Mouse (Mus musculus): ENCODE data around the gene Adgrd1.
A peak's percentile ranks its signal among the peaks of the same experiment; 100 is the strongest.
"Not testable (repeated sequence)": the region's sequence is repeated elsewhere in the genome, so short reads cannot be mapped to it uniquely, and the experiment has no call there.

Gene Adgrd1

DNA sequence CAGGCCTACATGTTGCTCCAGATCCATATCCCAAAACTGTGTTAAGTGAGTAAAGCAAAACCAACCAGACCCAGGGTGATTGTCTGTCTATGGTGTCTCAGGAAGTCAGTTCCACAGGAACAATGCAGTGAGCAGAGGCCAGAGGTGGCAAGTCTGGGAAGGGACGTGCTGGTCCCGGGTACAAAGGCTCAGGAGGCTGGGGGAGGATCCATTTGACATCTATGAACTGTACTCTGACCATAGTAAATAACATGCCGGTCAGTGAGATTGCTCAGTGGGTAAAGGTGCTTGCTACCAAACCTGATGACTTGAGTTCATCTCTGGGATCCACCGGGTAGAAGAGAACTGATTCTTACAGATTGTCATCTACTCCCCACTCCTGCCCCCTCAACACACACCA, 3.4 kb upstream of the Adgrd1 start:
- no peak for DNase-seq (ENCODE audit: low read depth, low spot score)

DNA sequence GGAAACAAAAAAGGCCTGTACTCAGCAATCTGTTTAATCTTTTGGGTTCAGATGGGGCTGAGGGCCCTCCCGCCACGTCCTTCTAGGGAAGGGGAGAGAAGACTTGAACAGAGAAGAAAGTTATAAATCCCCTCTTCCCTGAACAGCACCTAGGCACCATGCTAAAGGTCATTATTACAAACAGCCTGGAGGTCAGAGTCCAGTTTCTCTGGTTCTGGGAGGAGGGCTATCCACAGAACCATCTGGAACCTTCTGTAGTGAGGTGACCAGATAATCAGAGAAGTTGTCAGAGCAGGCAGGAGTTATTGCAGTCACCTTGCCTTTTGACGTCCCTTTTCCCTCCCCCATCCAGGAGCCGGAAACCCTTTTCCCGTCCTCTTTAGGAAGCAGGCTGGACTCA, 2.3 kb upstream of the Adgrd1 start:
- no peak for DNase-seq (ENCODE audit: low read depth, low spot score)

DNA sequence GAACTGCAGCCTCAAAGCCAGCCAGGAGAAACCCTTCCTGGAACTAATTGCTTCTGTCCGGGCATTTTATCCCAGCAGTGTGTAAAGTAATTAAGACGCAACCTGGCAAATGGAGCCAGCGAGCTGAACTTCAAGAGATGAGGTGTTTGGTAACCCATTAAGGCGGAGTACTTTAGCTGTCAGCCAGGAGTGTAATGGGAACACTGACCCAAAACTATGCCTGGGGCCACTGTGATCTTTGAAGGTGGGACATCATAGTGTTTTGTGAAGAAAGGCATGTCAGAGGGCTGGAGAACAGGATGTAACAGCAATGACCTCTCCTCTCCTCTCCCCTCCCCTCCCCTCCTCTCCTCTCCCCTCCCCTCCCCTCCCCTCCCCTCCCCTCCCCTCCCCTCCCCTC, 7.5 kb downstream of the Adgrd1 start:
- DNase-seq (ENCODE audit: low read depth, low spot score), result peak; percentile 36

GRCm38 (mm10) chr5:129111729-129112128, 15.2 kb downstream of the Adgrd1 start:
- DNase-seq (ENCODE audit: low read depth, low spot score), result peak; percentile 30

GRCm38 (mm10) chr5:129113741-129114476, 17.4 kb downstream of the Adgrd1 start:
- DNase-seq (ENCODE audit: low read depth, low spot score), result peak; percentile 41

DNA sequence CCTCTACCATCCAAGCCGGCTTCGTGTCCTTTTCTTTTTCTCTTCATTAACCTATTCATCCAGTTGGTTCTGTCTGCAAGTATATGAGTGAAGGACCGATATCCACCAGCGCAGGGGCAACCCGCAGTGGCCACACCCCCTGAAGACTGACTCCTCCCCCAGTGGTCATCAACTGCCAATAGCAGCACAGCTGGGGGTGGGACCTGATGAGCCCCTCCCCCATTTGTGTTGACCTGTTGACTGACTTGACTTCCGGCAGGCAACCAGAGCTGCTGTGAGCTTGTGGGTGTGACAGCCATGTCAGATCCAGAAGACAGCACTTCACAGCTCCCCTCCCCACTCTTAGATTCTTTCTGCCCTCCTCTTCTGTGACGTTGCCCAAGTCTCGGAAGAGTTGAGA, 19.7 kb downstream of the Adgrd1 start:
- peak; percentile 91 for DNase-seq (ENCODE audit: low read depth, low spot score)

DNA sequence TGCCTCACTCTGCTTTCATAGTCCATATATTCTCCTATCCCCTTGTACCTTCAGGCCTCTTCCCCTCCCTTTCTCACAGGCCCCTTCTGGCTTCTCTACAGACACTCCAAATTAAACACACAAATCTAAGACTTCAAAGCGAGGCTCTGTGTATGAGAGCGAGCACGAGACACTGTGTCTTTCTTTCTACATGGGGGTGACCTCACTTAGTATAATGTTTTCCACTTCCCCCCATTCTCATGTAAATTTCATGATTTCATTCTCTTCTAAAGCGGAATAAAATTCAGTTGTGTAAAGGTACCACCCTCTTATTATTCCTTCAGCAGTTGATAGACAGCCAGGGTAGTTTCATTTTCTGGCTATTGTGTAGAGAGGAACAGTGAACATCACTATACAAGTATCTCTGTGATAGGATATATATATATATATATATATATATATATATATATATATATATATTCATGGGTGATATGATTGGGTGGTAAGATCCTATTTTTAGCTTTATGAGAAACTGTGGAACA, 21.1 kb downstream of the Adgrd1 start:
- DNase-seq (ENCODE audit: low read depth, low spot score), result no peak

DNA sequence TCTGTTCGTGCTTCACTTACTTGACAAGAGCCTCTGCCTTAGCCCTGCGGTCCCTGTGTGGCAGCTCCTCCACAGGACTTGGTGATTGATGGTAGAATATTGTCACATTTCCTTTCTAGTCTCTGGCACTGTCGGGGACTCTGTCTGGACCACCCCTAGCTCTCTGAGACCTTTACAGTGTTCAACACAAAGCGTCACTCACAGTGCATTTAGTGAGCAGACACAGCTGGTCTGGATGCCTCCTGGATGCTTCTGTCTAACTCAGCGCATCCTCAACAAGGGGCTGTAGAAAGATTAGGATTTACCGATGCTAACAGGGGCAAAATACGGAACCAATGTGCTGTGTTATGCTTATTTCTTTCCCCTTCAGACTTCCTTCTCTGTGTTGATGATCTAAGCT, 22.0 kb downstream of the Adgrd1 start:
- DNase-seq (ENCODE audit: low read depth, low spot score), result no peak

DNA sequence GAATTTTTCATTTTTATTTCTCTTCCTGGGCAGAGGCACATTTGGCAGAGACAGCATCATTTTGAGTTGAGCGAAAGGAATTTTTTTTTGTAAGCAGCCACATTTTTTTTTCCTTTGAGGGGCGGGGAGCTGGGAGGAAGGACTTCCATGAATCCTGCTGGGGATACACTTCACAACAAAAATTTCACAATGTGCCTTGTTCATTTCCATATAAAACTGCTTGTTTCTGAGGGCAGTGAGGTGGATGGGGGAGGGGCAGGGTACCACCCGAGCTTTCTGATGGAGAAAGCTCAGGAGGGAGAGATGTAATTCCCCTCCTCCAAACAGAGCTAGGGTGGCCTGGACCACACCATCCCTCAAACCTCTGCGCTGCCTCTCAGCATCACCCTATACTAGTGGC, 22.6 kb downstream of the Adgrd1 start:
- DNase-seq (ENCODE audit: low read depth, low spot score), result no peak

- DNase-seq (ENCODE audit: low read depth, low spot score), result no peak
Measured at GRCm38 (mm10) chr5:129121654-129122285, 25.2 kb downstream of the Adgrd1 start.

- DNase-seq (ENCODE audit: low read depth, low spot score), result no peak
Measured at GRCm38 (mm10) chr5:129122491-129122890, 25.9 kb downstream of the Adgrd1 start.

DNA sequence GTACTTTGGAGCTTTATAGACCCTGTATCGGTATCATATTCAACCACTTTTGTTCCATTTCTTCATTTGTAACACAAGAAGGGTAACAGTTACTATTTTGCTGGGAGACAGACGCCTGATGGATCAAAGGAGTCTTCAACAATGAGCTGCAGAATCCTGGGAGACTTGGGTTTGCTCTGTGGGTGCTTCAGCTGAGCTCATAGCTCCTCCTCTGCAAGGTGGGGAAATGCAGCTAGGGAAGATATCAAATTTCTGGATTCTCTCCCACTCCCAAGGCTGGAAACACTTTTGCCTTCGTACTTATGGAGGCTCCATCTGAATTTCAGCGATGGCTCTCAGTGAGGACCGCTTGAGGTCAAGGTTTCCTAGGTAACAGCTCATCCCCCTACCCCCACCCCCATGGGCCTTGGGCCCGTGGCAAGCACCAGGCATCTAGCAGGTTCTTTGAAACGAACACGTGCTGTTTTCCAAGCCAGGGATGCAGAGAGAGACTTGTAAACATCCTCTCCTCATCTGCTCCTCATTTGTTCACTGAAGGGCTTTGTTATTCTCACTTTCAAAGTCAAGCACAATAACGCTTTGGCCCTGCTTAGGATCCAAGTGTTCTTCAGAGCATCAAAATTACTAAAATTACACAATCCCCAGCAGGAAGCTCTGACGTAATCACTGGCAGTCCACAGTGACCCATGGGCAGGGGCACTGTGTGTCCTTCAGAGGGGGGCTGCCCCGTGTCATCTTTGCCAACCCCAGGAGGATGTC, 27.7 kb downstream of the Adgrd1 start:
- no peak for DNase-seq (ENCODE audit: low read depth, low spot score)

GRCm38 (mm10) chr5:129128310-129128709, 31.8 kb downstream of the Adgrd1 start:
- DNase-seq (ENCODE audit: low read depth, low spot score), result not testable (repeated sequence)

DNA sequence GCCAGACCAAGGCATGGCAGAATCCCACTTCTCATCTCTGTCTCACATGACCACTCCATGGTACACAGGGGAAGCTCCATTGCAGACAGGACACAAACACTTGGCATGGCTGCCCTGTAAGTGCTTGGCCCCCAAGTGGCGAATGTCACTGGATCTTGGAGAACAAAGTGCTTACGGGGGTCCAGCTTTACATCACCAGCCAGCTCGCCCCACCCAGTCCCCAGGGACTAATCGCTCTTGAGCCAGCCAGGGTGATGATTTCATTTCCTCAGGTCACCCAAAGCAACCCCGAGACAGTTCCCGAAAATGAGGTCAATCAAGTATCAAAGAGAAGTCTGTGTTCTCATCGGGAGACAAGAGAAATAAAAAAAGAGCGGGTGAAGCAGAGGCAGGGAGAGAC, 33.8 kb downstream of the Adgrd1 start:
- DNase-seq (ENCODE audit: low read depth, low spot score), result no peak

GRCm38 (mm10) chr5:129137405-129137804, 40.9 kb downstream of the Adgrd1 start:
- no peak for DNase-seq (ENCODE audit: low read depth, low spot score)

DNA sequence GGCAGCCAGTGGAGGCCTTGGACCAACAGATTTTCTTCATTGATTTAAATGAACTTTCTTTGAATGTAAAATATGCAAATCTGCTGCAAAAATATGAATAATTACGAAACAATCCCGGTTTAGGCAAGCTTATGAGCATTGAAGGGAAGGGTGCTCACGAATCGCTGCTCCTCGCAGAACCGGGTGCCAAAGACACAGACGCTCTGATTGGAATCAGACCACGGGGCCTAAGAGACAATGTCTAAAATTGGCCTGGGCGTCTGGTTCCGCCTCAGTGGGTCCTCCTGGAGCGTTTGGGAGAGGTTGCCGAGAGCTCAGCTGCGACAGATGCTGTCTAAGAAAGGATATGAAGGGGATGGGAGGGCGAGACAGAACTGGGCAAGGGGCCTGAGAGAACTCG, 42.0 kb downstream of the Adgrd1 start:
- DNase-seq (ENCODE audit: low read depth, low spot score), result no peak

DNA sequence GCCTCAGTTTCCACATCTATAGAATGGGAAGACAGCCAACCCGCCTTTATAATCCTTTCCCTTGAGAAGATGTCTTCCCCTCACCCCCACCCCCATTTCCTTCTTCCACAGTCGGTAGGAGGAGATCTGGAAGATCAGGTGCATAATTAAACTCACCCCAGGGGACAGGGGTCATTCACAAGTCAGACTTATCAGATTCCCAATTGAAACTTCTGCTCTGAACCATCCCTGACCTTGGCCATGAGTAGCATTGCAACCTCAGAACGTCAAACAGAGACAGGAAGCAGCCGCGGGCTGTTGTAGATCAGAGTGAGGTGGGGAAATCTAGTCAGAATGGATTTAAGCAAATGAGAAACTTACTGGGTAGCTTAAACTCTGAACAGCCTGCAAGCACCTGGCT, 46.3 kb downstream of the Adgrd1 start:
- DNase-seq (ENCODE audit: low read depth, low spot score), result peak; percentile 83

DNA sequence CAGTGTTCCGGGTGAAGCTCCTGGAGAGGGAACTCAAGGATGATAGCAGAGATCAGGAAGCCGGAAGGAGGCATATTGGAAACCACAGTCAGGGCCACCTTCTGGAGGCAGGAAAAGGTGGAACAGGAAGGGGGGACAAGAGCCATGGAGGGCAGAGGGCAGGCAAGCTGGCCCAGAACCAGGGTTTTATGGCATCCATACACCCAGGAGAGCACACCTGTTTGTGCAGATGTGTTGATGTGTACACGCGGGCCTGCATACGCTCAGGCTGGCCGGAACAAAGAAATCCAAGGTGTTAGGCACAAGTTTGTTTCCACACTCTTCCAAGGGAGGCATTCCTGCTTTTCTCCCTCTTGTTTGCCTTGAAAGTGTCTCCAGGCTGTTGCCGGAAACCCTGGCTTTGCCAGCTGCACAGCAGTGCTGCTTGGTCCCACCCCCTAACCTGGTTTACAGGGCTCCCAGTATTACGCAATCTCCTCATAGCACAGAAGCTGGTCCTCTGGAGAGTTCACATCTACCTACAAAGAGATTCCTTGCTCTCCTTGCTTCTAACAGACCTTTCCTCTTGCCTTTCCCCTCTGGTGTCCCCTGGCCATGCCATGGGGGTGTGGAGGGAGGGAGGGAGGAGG, 48.9 kb downstream of the Adgrd1 start:
- no peak for DNase-seq (ENCODE audit: low read depth, low spot score)

DNA sequence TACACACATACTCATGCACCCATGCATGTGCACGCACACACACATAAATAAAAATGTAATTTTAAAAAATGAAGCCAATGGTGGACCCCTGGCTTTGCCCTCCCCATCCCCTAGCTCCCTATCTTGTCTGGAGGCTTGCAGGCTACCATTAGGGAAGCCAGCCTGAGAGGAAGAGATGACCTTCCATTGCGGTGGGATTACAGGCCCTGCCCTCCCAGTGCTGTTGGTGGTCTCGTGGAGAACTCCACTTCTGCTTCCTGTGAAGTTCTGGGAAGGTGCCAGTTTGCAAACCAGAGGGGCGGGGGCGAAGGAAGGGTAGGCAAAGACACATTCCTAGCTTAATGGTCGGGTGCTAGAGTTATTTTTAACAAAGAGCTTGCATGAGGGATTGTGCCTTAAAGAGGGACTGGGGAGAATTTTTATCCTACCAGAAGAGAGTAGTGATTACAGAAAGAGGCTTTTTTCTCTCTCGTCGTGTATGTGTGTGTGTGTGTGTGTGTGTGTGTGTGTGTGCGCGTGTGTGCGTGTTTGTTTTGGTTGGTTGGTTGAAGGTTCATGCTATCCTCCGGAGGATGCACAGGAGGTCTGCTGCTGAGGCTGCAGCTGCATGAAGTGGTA, 50.5 kb downstream of the Adgrd1 start:
- DNase-seq (ENCODE audit: low read depth, low spot score), result peak; percentile 19

- DNase-seq (ENCODE audit: low read depth, low spot score), result peak; percentile 19
Measured at GRCm38 (mm10) chr5:129148485-129148884, 51.9 kb downstream of the Adgrd1 start.
